ENCODE assay signal across 9 mouse cellular contexts in genomic region chr19:47526239-47526986, GRCm38 (mm10). TPM values are rescaled to one million over a fixed set of nuclear protein-coding genes. Genes with fewer than 3 reads are reported as not detected.
DNase-seq lines count a peak whose midpoint lies in the region; ATAC-seq and TF ChIP-seq lines count a peak whose summit lies in the region.
"Had no signal": no experiment of that assay in that cellular context is flagged by ENCODE, and none has a peak within 500 bp of the region (broad histone marks: within the 10 kb centered on the region; RNA-seq: fewer than 3 reads in every experiment).

No protein-coding gene starts in this region.

- no peak for TF ChIP-seq EP300 in heart, adult 2 months (IDR thresholded peaks at IDR 0.05; ENCODE audit: insufficient read depth, low read depth, low read length)

- TF ChIP-seq POLR2A in heart, adult 2 months (IDR thresholded peaks at IDR 0.05; ENCODE audit: insufficient read depth, low read depth, low read length): no peak
- TF ChIP-seq POLR2A in embryonic fibroblast, embryonic 13.5 days (IDR thresholded peaks at IDR 0.05; ENCODE audit: low read depth, low read length): 0 out of 2 replicates have a peak, but pooled peaks have one; percentile 32

- H3K4me3 ChIP-seq in heart, adult 2 months: no peak overlapping the region
- H3K4me3 ChIP-seq in embryonic fibroblast, embryonic 13.5 days (ENCODE audit: insufficient read depth, low read length): no peak overlapping the region
- H3K4me3 ChIP-seq: liver, embryonic 15.5 days had no signal

- ATAC-seq in monocyte, adult 5-6 weeks (replicated peaks; ENCODE audit: insufficient number of reproducible peaks, low FRiP score, low TSS enrichment, poor library complexity, severe bottlenecking): peak; percentile 29; the same call in 1 of the 2 replicates

- H3K79me2 ChIP-seq in heart, adult 2 months (replicated peaks; ENCODE audit: control insufficient read depth, insufficient read depth, low read length): no peaks in the 10 kb centered on the region

- DNase-seq in heart, adult 2 months: no peak
- DNase-seq in heart, postnatal 36 days: no peak
- DNase-seq in 416B (ENCODE audit: low read depth): peak; percentile 36
- no peak for DNase-seq in ovary, adult 18-20 months (ENCODE audit: low spot score)
- DNase-seq in cerebellum, postnatal 14 days: no peak
- DNase-seq in spleen, postnatal 36 days (ENCODE audit: low spot score in 2 of 2): no peak

- no peaks in the 10 kb centered on the region for H3K36me3 ChIP-seq in heart, adult 2 months (ENCODE audit: control insufficient read depth, insufficient read depth, low read length)

- no peaks in the 10 kb centered on the region for H3K27me3 ChIP-seq in heart, adult 2 months (ENCODE audit: control insufficient read depth, insufficient read depth, low read length)
- H3K27me3 ChIP-seq: liver, embryonic 15.5 days had no signal

- intact Hi-C loops in heart, adult 2 months (cut with DNase I): no loop called here
- intact Hi-C loops in heart, postnatal 36 days (cut with DNase I): no loop called here

- WGBS in heart, adult 2 months: 52% methylated on average over 21 of the region's 21 CpGs

- peak overlapping the region; percentile 21; the same call in 1 of the 2 replicates for H3K9ac ChIP-seq in heart, adult 2 months (ENCODE audit: low read depth, low read length)
- H3K9ac ChIP-seq: liver, embryonic 15.5 days had no signal

- peak overlapping the region; percentile 52 for H3K27ac ChIP-seq in heart, adult 2 months
- peak overlapping the region; percentile 56 for H3K27ac ChIP-seq in embryonic fibroblast, embryonic 13.5 days (ENCODE audit: insufficient read depth, low read length)
- H3K27ac ChIP-seq: liver, embryonic 15.5 days had no signal

- no peak for TF ChIP-seq CTCF in heart, adult 2 months (IDR thresholded peaks at IDR 0.05)
- TF ChIP-seq CTCF in embryonic fibroblast, embryonic 13.5 days (IDR thresholded peaks at IDR 0.05; ENCODE audit: borderline replicate concordance, insufficient read depth, low read length): no peak

- H3K4me1 ChIP-seq in heart, adult 2 months (ENCODE audit: control insufficient read depth, insufficient read depth, low read length): peaks cover 4% of the 10 kb centered on the region
- H3K4me1 ChIP-seq in embryonic fibroblast, embryonic 13.5 days (ENCODE audit: control insufficient read depth, insufficient read depth, low read length): peaks cover 7% of the 10 kb centered on the region; the same call in 1 of the 2 replicates

RNA-seq across cellular contexts. Expression of gene Stn1, which starts 10.9 kb away (rescaled TPM):
- 10 to 100 TPM; 15.8 to 20.0 TPM for total RNA-seq in heart, adult 2 months (2021)
- polyA plus RNA-seq in heart, adult 2 months (2012; rRNA removed): 15.7 and 16.0 TPM in 2 replicates
- total RNA-seq in heart, postnatal 36 days (2021): 10 to 100 TPM; 18.0 to 19.8 TPM
- 26.9 and 30.1 TPM in 2 replicates for polyA plus RNA-seq in embryonic fibroblast, embryonic 13.5 days (2011; ENCODE audit: insufficient read length, low read depth, missing spikeins)
- 22.0 to 45.7 TPM (median 31.4 TPM) in 3 replicates for total RNA-seq in monocyte, adult 5-6 weeks (2017)

RNA-seq across cellular contexts. Expression of gene Slk, which starts 53.1 kb away (rescaled TPM):
- 10 to 100 TPM; 83.8 to 95.3 TPM for total RNA-seq in heart, adult 2 months (2021)
- polyA plus RNA-seq in heart, adult 2 months (2012; rRNA removed): 14.4 and 33.5 TPM in 2 replicates
- 10 to 100 TPM; 91.4 to 94.4 TPM for total RNA-seq in heart, postnatal 36 days (2021)
- 60.9 and 65.6 TPM in 2 replicates for polyA plus RNA-seq in embryonic fibroblast, embryonic 13.5 days (2011; ENCODE audit: insufficient read length, low read depth, missing spikeins)
- 258 to 355 TPM (median 327 TPM) in 3 replicates for total RNA-seq in monocyte, adult 5-6 weeks (2017)
